Mouse (Mus musculus) c-Kit-positive CD71-positive TER-119-negative erythroid progenitor cells, embryonic 14.5 days (primary cell): ENCODE measurements at regions not wholly inside any gene's neighbourhood (a gene's known extent, or its start where the extent isn't known, plus 50 kb on each side); places are given as distances from the start of the nearest gene placed in this dataset.
"Not testable (repeated sequence)": the region's sequence is repeated elsewhere in the genome, so short reads cannot be mapped to it uniquely, and the experiment has no call there.

Experiments used
- DNase-seq: peaks from one replicate; pipeline ENCODE4 v3.0.0-alpha.2; 2013; ENCODE audit warnings: low read depth

DNA sequence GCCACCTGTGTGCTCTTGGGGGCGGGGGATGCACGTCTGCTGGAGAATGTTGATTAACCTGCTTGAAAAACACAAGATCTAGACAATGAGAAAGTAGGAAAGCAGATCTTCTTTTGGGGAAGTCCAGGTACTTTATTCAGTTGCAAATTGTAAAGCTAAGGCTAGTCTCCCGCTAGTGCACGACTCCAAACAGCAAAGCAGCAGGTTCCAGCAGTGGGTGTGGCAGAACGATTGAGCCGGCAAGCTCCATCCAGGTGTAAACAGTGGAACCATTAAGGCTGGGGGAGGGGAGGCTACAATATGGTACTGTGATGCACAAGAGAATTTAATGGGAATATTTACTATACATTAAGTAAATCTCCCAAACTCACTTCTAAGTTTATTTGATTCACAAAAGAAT lies 448.6 kb upstream of the Cobl start:
- not testable (repeated sequence) for DNase-seq

DNA sequence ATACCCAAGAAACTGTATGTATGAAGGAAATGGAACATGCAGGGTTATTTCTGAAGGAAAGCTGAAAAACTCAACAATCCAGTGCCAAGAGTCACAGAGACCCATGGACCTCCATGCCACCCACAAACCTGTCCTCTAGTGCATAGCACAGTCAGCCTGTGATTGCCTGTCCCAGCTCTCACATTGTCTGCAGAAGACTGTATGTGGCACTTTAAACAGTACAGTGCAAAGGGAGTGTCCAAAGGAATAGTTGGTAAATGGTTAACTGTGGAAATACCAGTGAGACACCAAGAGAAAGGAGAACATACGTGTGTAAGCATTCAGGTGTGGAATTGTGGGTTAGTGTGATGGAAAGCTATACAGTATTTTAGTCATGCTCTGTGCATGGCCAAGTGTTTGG lies 409.0 kb upstream of the Cobl start:
- DNase-seq, result no peak

DNA sequence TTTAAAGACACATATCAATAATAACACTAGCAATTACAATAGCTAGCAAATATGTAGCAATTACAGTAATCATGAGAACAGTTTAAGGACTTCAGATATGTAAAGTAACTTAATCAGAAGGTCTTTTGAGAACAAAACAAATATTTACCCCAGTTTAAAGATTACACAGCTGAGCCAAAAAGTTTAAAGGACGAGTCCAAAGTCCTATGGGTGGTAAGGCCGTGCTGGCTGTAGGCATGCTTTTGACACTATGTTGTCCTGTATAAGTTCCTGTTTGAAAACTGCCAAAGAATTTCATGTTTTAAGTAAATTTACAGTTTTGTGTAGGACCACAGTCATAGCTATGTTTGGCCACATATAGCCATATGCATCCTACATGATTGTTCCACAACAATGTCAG lies 408.0 kb upstream of the Cobl start:
- DNase-seq, result no peak

DNA sequence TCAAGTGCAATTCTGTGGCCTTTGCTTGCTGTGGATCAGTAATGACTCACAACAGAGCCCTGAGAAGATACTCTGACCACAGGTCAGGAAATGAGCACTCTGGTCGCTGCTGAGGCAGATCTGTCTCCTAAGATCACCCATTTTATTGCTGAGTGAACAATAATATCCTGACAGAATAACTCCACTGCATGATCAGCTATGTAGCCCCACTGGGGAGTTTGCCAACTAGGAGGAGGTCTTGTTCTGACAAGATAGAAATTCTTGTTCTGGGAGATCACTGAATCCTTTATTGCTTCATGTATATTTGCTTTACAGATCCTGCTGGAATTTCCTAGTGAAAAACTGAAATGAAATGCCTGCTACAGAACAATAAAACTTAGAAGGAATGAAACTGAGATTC lies 407.6 kb upstream of the Cobl start:
- DNase-seq, result no peak

DNA sequence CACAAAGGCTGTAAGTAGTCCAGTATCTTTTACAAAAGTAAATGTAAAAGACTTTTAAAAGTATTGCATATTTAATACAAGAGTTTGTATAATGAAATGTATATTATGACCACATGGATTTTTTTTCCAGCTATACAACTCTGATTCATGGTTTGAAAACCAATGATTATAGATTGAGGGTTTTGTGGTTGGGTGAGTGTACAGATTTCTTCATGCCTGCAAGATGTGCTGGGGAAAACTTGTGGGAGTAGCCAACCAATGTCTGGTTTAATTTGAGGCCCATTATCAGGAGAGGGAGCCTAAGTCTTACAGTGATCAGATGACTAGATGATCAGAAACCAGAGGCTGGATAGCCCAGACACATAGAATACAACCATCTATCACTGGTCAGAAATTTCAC lies 402.8 kb upstream of the Cobl start:
- no peak for DNase-seq

DNA sequence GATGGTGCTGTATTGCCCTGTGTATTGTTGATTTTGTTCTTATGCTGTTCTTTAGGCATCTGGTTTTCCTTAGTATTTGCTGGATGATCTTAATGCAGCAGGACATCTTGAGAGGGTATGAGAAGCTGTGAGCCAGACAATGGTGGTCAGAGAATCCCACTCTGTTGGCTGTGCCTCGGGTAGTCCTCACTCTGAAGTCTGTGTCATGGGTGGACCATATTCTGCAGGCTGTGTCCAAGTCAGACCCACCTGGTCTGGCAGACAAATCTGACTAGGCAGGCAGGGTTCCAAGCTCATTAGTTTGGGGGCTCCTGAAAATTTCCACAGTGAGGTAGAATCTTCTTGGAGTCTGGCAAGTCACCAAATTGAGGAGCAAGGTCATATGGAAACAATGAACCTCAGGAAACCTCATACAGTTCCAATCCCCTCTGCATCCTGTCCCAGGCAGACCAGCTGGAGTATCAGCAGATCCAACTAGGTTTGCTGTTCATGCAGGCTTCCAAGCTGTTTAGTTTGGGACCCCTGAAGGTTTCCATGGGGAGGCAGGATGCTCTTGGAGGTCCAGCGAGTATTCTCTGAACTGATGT lies 400.4 kb upstream of the Cobl start:
- no peak for DNase-seq

DNA sequence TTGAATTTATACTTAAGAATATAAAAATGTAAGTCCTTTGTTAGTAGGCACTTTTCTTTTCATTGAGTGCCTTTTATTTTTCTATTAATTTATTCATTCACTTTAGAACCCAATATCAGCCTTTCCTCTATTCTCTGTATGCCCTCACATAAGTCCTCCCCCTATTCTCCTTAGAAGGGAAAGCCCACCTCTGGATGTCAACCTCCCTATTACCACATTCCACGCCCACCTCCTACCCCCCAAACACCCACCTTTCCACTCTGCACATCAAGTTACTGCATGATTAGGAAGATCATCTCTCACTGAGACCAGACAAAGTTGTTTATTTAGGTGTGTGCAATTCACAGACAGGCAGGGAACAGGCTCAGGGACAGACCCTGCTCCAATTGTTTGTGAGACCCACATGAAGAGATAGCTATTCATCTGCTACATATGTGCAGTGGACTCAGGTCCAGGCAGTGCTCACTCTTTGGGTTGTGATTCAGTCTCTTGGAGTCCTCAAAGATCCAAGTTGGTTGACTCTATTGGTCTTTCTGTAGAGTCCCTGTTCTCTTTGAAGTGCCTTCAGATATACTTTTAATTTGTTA lies 394.7 kb upstream of the Cobl start:
- DNase-seq, result no peak

DNA sequence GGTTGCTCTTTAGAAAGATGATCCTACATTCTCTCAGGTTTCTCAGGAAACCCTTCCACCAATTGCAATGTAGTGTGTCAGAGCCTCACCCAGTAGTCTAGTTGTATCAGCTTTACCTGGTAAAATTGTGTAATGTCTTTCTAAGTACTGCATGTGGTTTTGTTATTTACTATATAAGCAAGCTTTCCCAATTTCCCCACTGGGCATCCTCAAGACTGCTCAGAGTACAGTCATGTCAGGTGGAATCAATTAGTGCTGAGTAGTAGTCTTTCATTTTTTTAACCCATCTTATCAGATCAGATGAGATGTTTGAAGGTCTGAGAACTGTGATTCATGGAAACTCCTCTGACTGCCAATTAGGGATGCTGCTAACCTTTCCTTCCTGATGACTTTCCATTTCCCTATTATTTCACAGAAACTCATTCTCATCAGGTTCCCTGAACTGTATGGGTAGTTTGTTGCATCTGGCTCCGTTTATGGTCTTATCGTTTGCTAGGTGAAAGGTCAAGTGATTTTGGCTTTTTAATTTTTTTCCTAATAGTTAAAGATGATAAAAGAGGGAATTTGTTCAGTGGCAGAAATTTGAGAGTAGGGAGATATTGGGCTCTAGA lies 393.6 kb upstream of the Cobl start:
- no peak for DNase-seq

DNA sequence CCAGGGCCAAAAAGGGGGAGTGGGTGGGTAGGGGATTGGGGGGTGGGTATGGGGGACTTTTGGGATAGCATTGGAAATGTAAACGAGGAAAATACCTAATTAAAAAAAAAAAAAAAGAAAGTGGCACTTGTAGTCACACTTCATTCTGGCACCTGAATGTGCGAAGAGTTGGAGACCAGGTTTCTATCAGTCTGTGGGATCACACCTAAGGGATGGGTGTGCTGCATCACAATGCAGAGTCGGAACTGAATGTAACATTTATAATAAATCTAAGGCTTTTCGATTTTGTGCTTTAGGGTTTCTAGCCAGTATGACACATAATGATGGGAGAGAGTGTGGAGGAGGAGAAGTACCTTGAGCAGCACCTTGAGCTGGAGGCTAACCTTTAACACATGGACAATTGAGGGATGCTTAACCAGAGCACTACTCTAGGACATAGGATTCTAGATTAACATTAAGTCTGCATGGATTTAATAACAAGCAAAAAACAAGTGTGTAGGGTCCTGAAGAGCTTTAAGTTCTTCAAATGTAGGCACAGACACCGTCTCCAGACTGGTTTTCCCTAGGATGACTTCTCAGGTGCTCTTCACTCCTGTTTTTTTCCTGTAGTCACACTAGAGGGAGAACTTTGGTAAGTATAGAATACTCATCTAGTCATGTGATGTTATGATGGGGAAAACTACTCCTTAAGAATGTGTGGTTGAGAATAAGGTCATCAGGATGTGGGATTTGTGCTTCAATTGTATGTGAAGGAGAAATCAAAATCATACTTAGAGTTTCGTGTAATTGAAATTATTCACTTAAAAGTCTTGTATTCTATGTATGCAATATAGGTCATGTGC lies 392.8 kb upstream of the Cobl start:
- no peak for DNase-seq

DNA sequence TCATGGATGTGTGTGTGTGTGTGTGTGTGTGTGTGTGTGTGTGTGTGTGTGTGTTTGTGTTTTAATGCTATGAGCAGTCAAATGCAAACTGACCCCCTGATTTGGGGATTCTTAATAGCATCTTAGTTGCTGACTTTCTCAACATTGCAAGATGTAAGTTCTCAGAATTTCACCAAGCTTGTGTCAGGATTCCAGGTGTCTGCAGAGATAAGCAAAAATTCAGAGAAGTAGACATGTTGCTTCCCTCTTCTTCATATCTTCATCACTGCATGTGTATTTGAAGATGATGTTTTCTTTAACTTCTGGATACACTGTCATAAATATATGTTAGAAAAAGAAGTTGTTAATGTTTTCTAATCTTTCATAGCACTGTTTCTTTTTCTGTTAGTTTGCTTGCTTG lies 383.0 kb upstream of the Cobl start:
- peak; percentile 0 for DNase-seq

DNA sequence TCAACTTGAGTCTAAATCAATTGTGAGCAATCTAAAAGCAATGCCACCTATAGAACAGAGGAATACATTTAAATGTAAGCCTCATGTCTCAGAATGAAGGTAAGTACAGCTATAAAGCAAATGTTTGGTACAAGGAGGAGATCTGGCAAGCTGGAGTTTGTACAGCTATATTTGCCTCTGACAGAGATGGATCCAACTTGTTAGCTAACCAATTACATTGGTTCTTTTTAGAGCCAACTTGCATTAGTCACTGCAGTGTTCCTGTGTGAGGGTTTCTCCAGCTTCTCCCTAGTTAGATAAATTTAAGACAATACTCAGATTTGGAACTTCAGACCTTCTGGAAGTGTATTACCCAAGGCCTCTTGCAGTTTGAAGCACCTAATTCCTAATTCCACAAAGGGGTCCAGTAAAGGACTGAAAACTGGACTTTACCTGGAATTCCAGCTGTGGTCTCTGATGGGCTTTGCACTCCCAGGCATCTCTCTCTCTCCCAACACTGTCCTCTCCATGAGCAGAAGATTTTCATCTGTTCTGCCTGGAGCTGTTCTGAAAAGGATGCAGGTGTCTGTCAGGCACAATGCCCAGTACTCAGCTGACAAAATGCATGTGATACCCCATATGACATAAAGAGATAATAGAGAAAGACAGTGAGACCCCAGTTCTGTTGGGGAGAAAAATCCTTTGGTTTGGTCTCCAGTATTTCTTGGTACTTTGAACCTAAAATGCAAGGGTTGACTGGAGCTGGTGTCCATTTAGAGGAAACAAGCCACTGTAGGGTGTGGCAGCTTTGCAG lies 379.1 kb upstream of the Cobl start:
- DNase-seq, result no peak

DNA sequence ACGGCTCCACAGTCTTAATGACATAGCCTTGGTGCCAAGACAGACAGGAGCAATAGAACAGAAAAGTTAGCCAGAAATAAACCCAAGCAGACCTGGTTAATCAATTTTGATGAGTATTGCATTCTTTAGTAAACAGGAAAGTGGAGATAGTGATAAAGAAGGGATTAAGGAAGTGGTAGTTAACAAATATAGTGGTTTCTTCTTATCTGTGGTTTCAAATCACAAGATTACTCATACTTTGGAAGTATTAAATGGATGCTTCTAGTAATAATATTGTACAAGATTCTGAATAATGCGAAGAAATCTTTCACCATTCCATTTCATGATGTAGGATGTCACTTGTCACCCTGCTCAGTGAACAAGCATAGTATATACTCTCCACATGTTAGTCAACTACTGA lies 376.6 kb upstream of the Cobl start:
- DNase-seq, result no peak

DNA sequence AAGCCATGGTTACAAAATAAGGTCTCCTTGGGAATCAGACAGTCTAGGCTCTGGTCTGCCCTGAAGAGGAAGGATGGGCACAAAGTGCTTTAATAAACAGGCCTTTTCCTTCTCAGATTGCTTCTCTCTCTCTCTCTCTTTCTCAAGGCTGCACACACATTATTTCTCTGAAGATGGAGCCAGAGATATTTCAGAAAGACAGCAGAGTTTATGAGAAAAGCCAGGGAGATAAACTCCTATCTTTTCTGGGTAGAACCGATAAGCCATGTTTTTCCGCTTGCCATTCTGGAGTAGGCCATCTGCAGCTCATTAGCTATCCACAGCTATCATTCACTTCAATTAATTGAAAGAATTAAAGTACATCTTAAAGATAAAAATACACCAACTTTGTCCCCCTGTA lies 373.2 kb upstream of the Cobl start:
- DNase-seq, result no peak

DNA sequence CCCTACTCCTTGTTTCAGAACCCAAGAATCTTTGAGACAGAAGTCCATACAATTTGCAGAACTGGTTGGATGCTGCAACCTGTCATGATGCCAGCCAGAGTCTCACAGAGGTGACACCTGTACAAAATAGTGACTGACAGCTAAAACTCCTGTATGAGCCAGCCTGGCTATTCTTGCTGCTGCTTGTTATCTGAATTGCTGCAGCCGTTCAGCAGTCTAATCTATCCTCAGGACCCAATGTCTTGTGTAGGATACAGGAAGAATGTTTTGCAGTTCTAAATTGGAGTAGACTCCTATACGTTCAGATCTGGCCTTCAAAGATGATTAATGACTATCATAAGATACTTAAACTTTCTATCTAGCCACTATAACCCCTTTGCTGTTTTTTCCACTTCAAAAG lies 372.6 kb upstream of the Cobl start:
- DNase-seq, result no peak

DNA sequence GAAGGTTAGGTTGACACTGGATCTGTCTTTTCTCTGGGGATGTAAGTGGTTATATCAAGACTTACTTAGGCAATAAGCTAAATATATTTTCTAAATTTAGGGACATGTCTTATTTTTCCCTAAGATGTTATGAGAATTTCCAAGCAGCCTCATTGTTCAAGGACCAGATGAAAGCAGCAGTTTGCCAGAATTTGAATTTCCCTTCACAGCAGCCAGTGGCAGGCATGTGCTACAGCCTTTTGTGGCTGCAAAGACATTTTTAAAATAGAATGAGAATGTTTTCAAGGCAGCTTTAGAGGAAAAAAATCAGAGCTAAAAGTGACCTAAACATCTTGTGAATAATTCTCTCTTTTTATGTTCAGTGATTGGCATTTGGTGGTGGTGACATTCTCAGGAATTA lies 371.6 kb upstream of the Cobl start:
- no peak for DNase-seq

DNA sequence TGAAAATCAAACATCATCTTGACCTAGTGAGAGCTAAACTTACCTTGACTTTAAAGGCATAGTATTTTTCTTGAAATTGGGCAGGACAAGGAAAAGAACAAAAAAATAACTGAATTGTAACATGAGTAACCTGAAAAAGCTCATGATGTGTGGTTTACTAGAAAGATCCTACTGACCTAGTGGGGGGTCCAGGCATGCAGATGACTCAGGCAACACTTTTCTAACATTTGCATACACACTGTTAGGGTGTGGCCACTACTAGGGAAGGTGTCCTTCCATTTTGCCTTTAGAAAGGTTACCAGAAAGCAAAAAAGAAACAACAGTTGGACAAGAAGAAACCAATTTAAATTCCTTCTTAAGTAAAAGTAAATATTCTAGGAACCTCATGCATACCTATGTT lies 347.3 kb upstream of the Cobl start:
- DNase-seq, result no peak

DNA sequence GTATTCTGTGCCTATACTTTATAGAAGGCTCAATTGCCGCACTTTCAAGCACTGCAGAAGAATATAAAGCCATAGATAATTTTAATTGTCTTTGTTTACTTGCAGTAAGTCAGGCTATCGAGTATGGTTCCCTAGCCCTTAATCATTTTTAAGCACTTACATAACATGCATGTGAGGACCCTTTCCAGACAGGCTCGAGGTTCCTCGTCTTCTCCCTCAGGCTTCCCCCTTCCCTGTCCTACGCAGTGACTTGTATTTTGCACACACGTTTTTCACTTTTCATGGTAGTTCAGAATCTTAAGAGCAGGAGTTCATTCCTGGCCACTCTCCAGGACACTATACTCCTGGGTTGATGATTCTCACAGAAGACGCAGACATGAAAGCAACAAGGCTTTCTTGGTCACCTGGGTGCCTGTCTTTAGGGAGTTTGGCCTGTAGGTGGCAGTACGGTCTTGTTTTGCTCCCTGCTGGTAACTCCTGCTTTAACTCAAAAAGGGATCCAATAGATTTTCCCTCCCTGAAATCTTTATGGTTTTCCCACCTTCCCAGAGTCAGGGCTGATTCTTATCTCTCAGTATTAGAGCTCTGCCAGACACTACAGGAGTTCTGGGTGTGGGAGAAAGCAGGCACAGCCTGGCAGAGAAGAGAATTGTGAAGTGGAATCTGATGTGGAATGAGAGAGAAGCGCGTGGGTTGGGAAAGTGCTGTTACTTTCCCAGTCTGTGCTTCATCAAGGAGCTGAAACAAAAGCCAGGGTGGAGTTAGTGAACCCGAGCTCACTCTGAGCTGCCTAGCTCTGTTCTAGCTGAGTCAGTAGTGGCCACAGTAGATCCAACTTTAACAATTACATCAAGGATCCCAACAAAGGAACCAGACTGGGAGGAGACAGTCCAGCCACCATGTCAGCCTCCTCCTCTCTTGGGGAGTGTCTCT lies 346.5 kb upstream of the Cobl start:
- DNase-seq, result peak; percentile 14
